Mouse (Mus musculus) MEL (cell line): ENCODE results near the gene Abhd16a. TPM values are rescaled to one million over a fixed set of nuclear protein-coding genes. Genes with fewer than 3 reads are reported as not detected.
A peak's percentile ranks its signal among the peaks of the same experiment; 100 is the strongest.

Experiments
- DNase-seq: peaks from one replicate; pipeline ENCODE4 v3.0.0; 2011; ENCODE audit warnings: low read depth, low spot score
- H3K27ac ChIP-seq: 2 replicates; pipeline ENCODE4 v1.5.1; 2012; ENCODE audit warnings: low read depth, mild to moderate bottlenecking, control low read depth, low read length, moderate library complexity; ENCODE audit not compliant: control insufficient read depth
- H3K27me3 ChIP-seq, 2 experiments: fragments of 150-350 bp in 1 of 2; sonication (generic) in 1 of 2; 2 replicates each; pipeline ENCODE4 v1.6.1; 2012; ENCODE audit warnings: low read length in 2 of 2, mild to moderate bottlenecking in 2 of 2, improper control_type of control experiment in 1 of 2, moderate library complexity in 1 of 2; ENCODE audit not compliant: insufficient read depth in 2 of 2, control insufficient read depth in 1 of 2
- H3K36me3 ChIP-seq, 2 experiments: 2 replicates each; pipeline ENCODE4 v1.6.1; 2012 to 2014; ENCODE audit warnings: low read length in 2 of 2, improper control_type of control experiment in 1 of 2, inconsistent platforms in 1 of 2, mild to moderate bottlenecking in 1 of 2; ENCODE audit not compliant: insufficient read depth in 2 of 2, control insufficient read depth in 1 of 2
- H3K4me1 ChIP-seq, 2 experiments: fragments of 150-350 bp in 1 of 2; sonication (generic) in 1 of 2; 2 replicates each; pipeline ENCODE4 v1.6.1; 2012; ENCODE audit warnings: low read length in 2 of 2, improper control_type of control experiment in 1 of 2, mild to moderate bottlenecking in 1 of 2; ENCODE audit not compliant: insufficient read depth in 2 of 2, control insufficient read depth in 1 of 2
- H3K4me3 ChIP-seq, 2 experiments: fragments of 150-350 bp in 1 of 2; sonication (generic) in 1 of 2; 2 replicates each; pipeline ENCODE4 v1.5.1; 2012; ENCODE audit warnings: low read depth in 2 of 2, low read length in 2 of 2, mild to moderate bottlenecking in 2 of 2, moderate library complexity in 2 of 2, control low read depth in 1 of 2, improper control_type of control experiment in 1 of 2; ENCODE audit not compliant: control insufficient read depth in 1 of 2, insufficient read depth in 1 of 2
- H3K79me2 ChIP-seq: 2 replicates; pipeline ENCODE4 v1.6.1; 2012; ENCODE audit warnings: mild to moderate bottlenecking, low read length, moderate library complexity; ENCODE audit not compliant: control insufficient read depth, poor library complexity, insufficient read depth
- H3K9ac ChIP-seq: 2 replicates; pipeline ENCODE4 v1.6.1; 2012; ENCODE audit warnings: low read depth, mild to moderate bottlenecking, control low read depth, low read length, moderate library complexity; ENCODE audit not compliant: control insufficient read depth, poor library complexity, severe bottlenecking
- H3K9me3 ChIP-seq: fragments of 150-350 bp; sonication (generic); replicated peaks from 2 replicates; pipeline ENCODE4 v1.6.1; 2012; ENCODE audit warnings: mild to moderate bottlenecking, low read length, improper control_type of control experiment, moderate library complexity; ENCODE audit not compliant: insufficient read depth
- CHD1 ChIP-seq: IDR thresholded peaks from 2 replicates; pipeline ENCODE4 v1.6.1; 2012; ENCODE audit warnings: low read depth, mild to moderate bottlenecking, inconsistent platforms, low read length, improper control_type of control experiment
- CHD2 ChIP-seq: IDR thresholded peaks from 2 replicates; pipeline ENCODE4 v1.6.1; 2011; ENCODE audit warnings: low read length, improper control_type of control experiment
- CTCF ChIP-seq, 3 experiments: IDR thresholded peaks in 2 of 3; conservative IDR thresholded peaks in 1 of 3; 2 replicates each; pipeline ENCODE4 v1.5.1; 2011 to 2012; ENCODE audit warnings: low read length in 3 of 3, low read depth in 2 of 3, mild to moderate bottlenecking in 2 of 3, improper control_type of control experiment in 1 of 3, inconsistent platforms in 1 of 3, mixed read lengths in 1 of 3, moderate library complexity in 1 of 3; ENCODE audit not compliant: control insufficient read depth in 1 of 3, insufficient read depth in 1 of 3, poor library complexity in 1 of 3, severe bottlenecking in 1 of 3
- E2F4 ChIP-seq: IDR thresholded peaks from 2 replicates; pipeline ENCODE4 v1.6.1; 2011; ENCODE audit warnings: low read depth, low read length, improper control_type of control experiment, borderline replicate concordance
- ELF1 ChIP-seq: IDR thresholded peaks from 2 replicates; pipeline ENCODE4 v1.6.1; 2014; ENCODE audit warnings: low read depth, mild to moderate bottlenecking, inconsistent platforms, low read length, improper control_type of control experiment, moderate library complexity
- EP300 ChIP-seq, 2 experiments: IDR thresholded peaks; 2 replicates each; pipeline ENCODE4 v1.6.1; 2011; ENCODE audit warnings: improper control_type of control experiment in 2 of 2, low read length in 2 of 2, low read depth in 1 of 2, mild to moderate bottlenecking in 1 of 2
- ETS1 ChIP-seq: IDR thresholded peaks from 2 replicates; pipeline ENCODE4 v1.6.1; 2012; ENCODE audit warnings: low read depth, mild to moderate bottlenecking, inconsistent platforms, low read length, improper control_type of control experiment, moderate library complexity
- GABPA ChIP-seq: IDR thresholded peaks from 2 replicates; pipeline ENCODE4 v1.6.1; 2012; ENCODE audit warnings: low read depth, mild to moderate bottlenecking, inconsistent platforms, low read length, improper control_type of control experiment, moderate library complexity
- GATA1 ChIP-seq: IDR thresholded peaks from 2 replicates; pipeline ENCODE4 v1.6.1; 2011; ENCODE audit warnings: low read depth, low read length, improper control_type of control experiment
- HCFC1 ChIP-seq: IDR thresholded peaks from 2 replicates; pipeline ENCODE4 v1.6.1; 2012; ENCODE audit warnings: low read depth, mild to moderate bottlenecking, inconsistent platforms, low read length, improper control_type of control experiment, moderate library complexity
- JUND ChIP-seq: IDR thresholded peaks from 2 replicates; pipeline ENCODE4 v1.6.1; 2011; ENCODE audit warnings: low read depth, mild to moderate bottlenecking, improper control_type of control experiment, low read length
- KAT2A ChIP-seq: conservative IDR thresholded peaks from 2 replicates; pipeline ENCODE4 v1.6.1; 2012; ENCODE audit warnings: low read depth, low read length, improper control_type of control experiment, inconsistent platforms
- MAFK ChIP-seq: IDR thresholded peaks from 2 replicates; pipeline ENCODE4 v1.6.1; 2011; ENCODE audit warnings: low read depth, mild to moderate bottlenecking, low read length, improper control_type of control experiment, borderline replicate concordance
- MAX ChIP-seq: IDR thresholded peaks from 2 replicates; pipeline ENCODE4 v1.6.1; 2011; ENCODE audit warnings: low read length, improper control_type of control experiment
- MAZ ChIP-seq: IDR thresholded peaks from 2 replicates; pipeline ENCODE4 v1.6.1; 2012; ENCODE audit warnings: low read depth, mild to moderate bottlenecking, inconsistent platforms, low read length, improper control_type of control experiment
- MXI1 ChIP-seq: IDR thresholded peaks from 2 replicates; pipeline ENCODE4 v1.6.1; 2011; ENCODE audit warnings: mild to moderate bottlenecking, low read depth, low read length, improper control_type of control experiment
- NRF1 ChIP-seq: IDR thresholded peaks from 2 replicates; pipeline ENCODE4 v1.6.1; 2014; ENCODE audit warnings: low read depth, mild to moderate bottlenecking, inconsistent platforms, low read length, improper control_type of control experiment, moderate library complexity; ENCODE audit not compliant: poor library complexity, insufficient read depth, severe bottlenecking
- POLR2AphosphoS5 ChIP-seq: IDR thresholded peaks from 2 replicates; pipeline ENCODE4 v1.6.1; 2012; ENCODE audit warnings: low read depth, borderline replicate concordance, mild to moderate bottlenecking, inconsistent platforms, low read length, moderate library complexity, mixed read lengths
- RAD21 ChIP-seq: IDR thresholded peaks from 2 replicates; pipeline ENCODE4 v1.6.1; 2011; ENCODE audit warnings: mild to moderate bottlenecking, low read depth, low read length, improper control_type of control experiment
- RCOR1 ChIP-seq: IDR thresholded peaks from 2 replicates; pipeline ENCODE4 v1.6.1; 2012; ENCODE audit warnings: low read depth, mild to moderate bottlenecking, inconsistent platforms, low read length, improper control_type of control experiment
- SIN3A ChIP-seq: IDR thresholded peaks from 2 replicates; pipeline ENCODE4 v1.6.1; 2012; ENCODE audit warnings: low read length, improper control_type of control experiment, inconsistent platforms
- SMC3 ChIP-seq: IDR thresholded peaks from 2 replicates; pipeline ENCODE4 v1.6.1; 2011; ENCODE audit warnings: low read depth, low read length, improper control_type of control experiment
- TCF12 ChIP-seq: IDR thresholded peaks from 2 replicates; pipeline ENCODE4 v1.6.1; 2014; ENCODE audit warnings: low read depth, mild to moderate bottlenecking, inconsistent platforms, low read length, improper control_type of control experiment, moderate library complexity
- USF1 ChIP-seq: IDR thresholded peaks from 2 replicates; pipeline ENCODE4 v1.6.1; 2014; ENCODE audit warnings: low read depth, mild to moderate bottlenecking, inconsistent platforms, low read length, improper control_type of control experiment, moderate library complexity
- ZMIZ1 ChIP-seq: IDR thresholded peaks from 2 replicates; pipeline ENCODE4 v1.6.1; 2012; ENCODE audit warnings: low read depth, mild to moderate bottlenecking, inconsistent platforms, low read length, improper control_type of control experiment, moderate library complexity
- polyA plus RNA-seq, 2 experiments: library from polyadenylated mRNA; stranded (reverse) in 1 of 2; unstranded in 1 of 2; fragments of >175 nt in 1 of 2; fragments of >200 nt in 1 of 2; gene quantifications; 2 replicates each; pipeline versions ENCODE4 v1.2.1 to v1.2.4; 2012; ENCODE audit warnings: low replicate concordance in 2 of 2, low read depth in 1 of 2; ENCODE audit not compliant: insufficient read length in 2 of 2, insufficient read depth in 1 of 2, missing spikeins in 1 of 2
- total RNA-seq: library from RNA; depleted of rRNA; stranded (reverse); fragments of 300-350 nt; gene quantifications from 2 replicates; pipeline ENCODE4 v1.2.3, GENCODE M21; 2012

Gene Abhd16a
- total and polyA plus RNA-seq, 3 experiments, result 96.1 to 126 TPM; not detected in 1

- TF ChIP-seq MAX (peak; percentile 70), CTCF (IDR thresholded peaks at IDR 0.05 in 2 of 3, conservative IDR thresholded peaks at IDR 0.05 in 1 of 3; ENCODE audit: control insufficient read depth in 1 of 3, insufficient read depth in 1 of 3, low read depth in 2 of 3, low read length in 3 of 3, poor library complexity in 1 of 3, severe bottlenecking in 1 of 3) (peak in 1 of 3 experiments; percentile 3; a peak in 1 of 6 replicates), GABPA (no peak), POLR2AphosphoS5 (no peak), ETS1 (peak; percentile 51)
Observed at GRCm38 (mm10) chr17:35088825-35089644, at the start of gene Abhd16a (continued).

- no peak overlapping the region for H3K4me3 ChIP-seq
Observed at GRCm38 (mm10) chr17:35043794-35044193, 45.3 kb upstream of the Abhd16a start.

GRCm38 (mm10) chr17:35044904-35045806 lies 43.9 kb upstream of the Abhd16a start:
- Histone ChIP-seq H3K4me3 (peak overlapping the region; percentile 47 to 53; a peak in 3 of 4 replicates), H3K9me3 (no peaks in the 10 kb centered on the region), H3K27me3 (no peaks in the 10 kb centered on the region), H3K27ac (peak overlapping the region; percentile 91), H3K79me2 (peaks cover 7% of the 10 kb centered on the region), H3K9ac (peak overlapping the region; percentile 85), H3K36me3 (peaks cover 0 to 30% of the 10 kb centered on the region in 2 experiments; a peak in 2 of 4 replicates), H3K4me1 (peaks cover 7 to 41% of the 10 kb centered on the region in 2 experiments)
- DNase-seq, result peak; percentile 77
- peak; percentile 93 for TF ChIP-seq GATA1
- no peak for TF ChIP-seq NRF1
- no peak for TF ChIP-seq RAD21
- TF ChIP-seq CHD1, result 0 out of 2 replicates have a peak, but pooled peaks have one; percentile 56
- TF ChIP-seq SMC3, result no peak
- TF ChIP-seq KAT2A, result no peak
- 0 out of 2 replicates have a peak, but pooled peaks have one; percentile 20 for TF ChIP-seq MAZ
- TF ChIP-seq USF1, result peak; percentile 22; the same call in 1 of the 2 replicates
- TF ChIP-seq MAX, result peak; percentile 64; the same call in 1 of the 2 replicates
- peak; percentile 82 for TF ChIP-seq SIN3A
- TF ChIP-seq JUND, result 0 out of 2 replicates have a peak, but pooled peaks have one; percentile 6
- no peak for TF ChIP-seq E2F4
- TF ChIP-seq MAFK, result no peak
- TF ChIP-seq MXI1, result peak; percentile 43; the same call in 1 of the 2 replicates
- peak; percentile 74 to 89 for TF ChIP-seq EP300 (IDR thresholded peaks at IDR 0.05; ENCODE audit: low read depth in 1 of 2, low read length in 2 of 2)
- peak; percentile 87 for TF ChIP-seq RCOR1
- TF ChIP-seq ZMIZ1, result no peak

More at GRCm38 (mm10) chr17:35043794-35044193, 45.3 kb upstream of the Abhd16a start:
- Histone ChIP-seq H3K9ac (no peak overlapping the region), H3K4me1 (peaks cover 7 to 49% of the 10 kb centered on the region in 2 experiments), H3K36me3 (peaks cover 0 to 34% of the 10 kb centered on the region in 2 experiments; a peak in 2 of 4 replicates), H3K79me2 (peaks cover 2% of the 10 kb centered on the region; the same call in 1 of the 2 replicates), H3K9me3 (no peaks in the 10 kb centered on the region), H3K27me3 (no peaks in the 10 kb centered on the region), H3K27ac (peak overlapping the region; percentile 15; the same call in 1 of the 2 replicates)
- TF ChIP-seq SIN3A (no peak), HCFC1 (no peak), TCF12 (no peak), MXI1 (no peak), E2F4 (no peak), JUND (no peak), ZMIZ1 (no peak), CHD2 (no peak), ELF1 (no peak), POLR2AphosphoS5 (no peak), KAT2A (no peak)
- DNase-seq, result no peak
